Mouse (Mus musculus): Measurements from ENCODE around the gene Tmprss11e.

Tmprss11e gene

GRCm38 (mm10) chr5:86745715-86746114, at the start of gene Tmprss11e:
Gene Tmprss11e, minus strand, starts transcription at chr5:86745815.
- no peak for DNase-seq

DNA sequence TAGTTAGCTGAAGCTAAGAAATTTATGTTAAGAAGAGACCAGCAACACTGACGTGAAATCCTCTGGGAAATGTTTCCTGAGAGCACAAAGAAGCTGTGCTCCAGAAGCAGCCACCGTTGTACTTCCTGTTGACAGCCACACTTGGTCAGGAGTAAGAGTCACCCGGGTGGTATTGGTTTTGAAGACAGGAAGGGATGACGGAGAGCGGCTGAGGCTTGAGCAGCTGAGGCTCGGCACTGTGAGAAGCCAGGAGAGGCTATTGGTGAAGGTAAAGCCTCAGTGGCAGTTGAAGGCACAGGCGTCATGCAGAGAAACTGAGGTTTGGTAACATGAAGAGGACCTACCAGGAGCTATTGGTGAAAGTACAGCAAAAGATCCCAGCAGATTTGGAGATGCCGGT, 47.2 kb upstream of the Tmprss11e start:
- DNase-seq, result no peak

DNA sequence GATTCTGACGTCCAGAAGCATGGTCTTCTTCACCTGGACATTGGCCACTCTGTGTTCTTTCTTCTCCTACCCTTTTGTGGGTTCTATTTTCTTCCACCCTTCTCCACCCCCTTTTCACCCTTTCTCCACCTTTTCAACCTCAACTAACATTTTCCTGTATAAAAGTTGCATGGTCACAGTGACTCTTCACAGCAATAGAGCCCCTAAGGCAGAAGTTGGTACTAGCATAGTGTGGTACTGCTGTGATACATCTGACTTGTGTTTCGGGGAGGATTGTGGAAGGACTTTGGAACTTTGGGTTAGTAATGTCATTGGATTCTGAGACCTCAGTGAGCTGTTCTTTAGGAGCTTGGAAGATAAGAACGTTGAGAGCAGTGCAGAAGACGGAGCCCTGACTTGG, 46.6 kb upstream of the Tmprss11e start:
- no peak for DNase-seq

GRCm38 (mm10) chr5:86789954-86790353, 44.3 kb upstream of the Tmprss11e start:
- DNase-seq, result no peak

DNA sequence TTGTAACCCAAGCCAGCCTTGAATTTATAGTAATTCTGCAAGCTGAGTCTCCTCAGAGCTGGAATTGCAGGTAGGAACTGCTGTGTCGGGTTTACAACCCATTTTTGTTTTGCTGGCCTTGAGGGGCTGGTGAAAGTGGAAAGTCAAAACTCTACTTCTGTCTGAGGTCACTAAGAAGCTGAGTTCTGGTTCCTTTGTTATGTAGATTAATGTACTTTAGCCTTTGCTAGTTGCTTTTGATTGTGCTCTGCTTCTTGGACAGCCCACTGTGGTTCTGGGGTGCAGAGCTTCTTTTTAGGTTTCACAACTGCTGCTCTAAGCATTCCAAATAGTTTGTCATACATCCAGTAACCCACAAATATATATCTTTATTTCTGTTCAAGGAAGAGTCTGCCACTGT, 41.2 kb upstream of the Tmprss11e start:
- no peak for DNase-seq

- DNase-seq, result no peak
These were observed 38.6 kb upstream of the Tmprss11e start for GRCm38 (mm10) chr5:86784205-86784604.

- no peak for DNase-seq
These were observed 37.4 kb upstream of the Tmprss11e start for GRCm38 (mm10) chr5:86783059-86783458.

DNA sequence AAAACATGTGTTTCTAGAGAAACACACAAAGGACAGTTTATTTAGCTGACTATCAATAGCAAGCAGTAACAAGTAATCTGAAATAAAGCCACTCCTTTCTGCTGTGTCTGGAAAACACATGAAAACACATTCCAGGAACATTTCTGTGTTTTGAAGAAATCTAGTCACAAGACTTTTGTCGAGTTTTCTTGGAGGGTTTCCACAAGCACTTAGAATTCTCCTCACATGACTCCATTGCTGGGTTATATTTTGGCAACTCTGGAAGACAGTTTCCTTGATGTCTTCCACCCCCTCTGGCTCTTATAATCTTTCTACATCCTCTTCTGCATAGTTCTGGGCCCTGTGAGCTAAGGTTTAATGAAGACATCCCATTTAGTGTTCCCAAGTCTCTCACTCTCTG, 32.9 kb upstream of the Tmprss11e start:
- DNase-seq, result no peak

DNA sequence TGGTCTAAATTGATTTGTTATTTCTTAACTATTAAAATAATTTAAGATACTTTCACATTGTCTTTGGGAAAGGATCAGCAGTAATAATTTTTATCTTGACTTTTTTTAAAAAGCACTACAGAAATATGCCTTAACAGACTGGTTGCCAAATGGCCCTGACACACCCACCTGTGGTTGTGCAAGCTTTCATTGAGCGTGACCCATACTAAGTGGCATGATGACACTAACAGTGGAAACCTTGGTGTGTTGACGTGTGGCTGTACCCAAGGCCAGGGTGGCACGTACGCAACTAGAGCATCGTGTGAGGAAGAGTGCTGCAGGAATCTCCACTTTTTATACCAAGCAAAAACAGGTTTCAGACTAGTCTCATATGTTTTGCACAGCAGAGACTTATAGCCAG, 31.3 kb upstream of the Tmprss11e start:
- no peak for DNase-seq

DNA sequence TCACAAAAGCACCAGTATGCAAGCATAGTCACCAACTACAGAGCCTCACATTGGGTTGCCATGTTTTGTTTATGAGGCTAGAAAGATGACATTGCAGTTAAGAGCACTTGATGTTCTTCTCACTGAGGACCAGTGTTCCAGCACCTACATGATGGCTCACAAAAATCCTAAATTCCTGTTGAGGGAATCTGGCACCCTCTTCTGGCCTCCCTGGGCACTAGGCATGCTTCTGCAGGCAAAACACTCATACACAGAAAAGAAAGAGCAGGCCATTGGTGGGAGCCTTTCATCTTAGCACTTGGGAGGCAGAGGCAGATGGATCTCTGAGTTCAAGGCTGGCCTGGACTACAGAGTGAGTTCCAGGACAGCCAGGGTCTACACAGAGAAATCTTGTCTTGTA, 25.4 kb upstream of the Tmprss11e start:
- DNase-seq, result no peak

GRCm38 (mm10) chr5:86769015-86769658, 23.5 kb upstream of the Tmprss11e start:
- no peak for DNase-seq

DNA sequence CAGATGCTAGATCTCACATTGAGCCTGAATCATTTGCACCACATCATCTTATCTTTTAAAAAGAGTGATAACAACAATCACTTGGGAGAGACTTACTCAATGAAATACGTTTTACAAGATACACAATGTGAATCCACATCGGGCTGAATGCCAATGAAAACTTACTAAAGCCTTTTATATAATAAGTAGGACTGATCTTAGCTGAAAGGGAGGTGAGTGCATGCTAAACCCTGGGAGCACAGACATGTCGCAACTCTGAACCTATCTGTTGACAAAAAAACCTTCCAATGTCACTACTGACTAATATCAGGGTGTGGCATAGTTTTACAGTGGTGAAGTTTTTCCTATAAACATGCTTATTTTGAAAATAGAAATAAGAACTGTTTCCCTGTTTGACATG, 2.8 kb downstream of the Tmprss11e start:
- DNase-seq, result no peak

- no peak for DNase-seq
These were observed 4.5 kb downstream of the Tmprss11e start for GRCm38 (mm10) chr5:86741146-86741545.

DNA sequence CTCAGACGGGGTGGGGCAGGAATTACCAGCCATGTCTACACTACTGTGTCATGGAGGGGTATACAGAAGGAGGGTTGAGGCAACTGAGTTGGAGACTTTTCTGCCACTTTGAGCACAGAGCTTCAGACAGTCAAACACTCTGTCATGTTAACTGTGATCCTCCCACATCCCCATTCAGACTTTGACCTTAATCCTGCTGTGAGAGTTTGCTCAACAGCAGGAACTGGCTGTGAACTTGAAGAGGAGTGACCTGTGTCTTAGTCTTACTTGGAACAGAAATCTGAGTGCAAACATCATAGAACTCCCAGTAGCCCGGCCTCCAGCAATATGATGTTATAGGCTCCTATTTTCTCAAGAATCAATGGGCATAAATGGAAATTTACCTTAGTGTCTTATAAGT, 9.8 kb downstream of the Tmprss11e start:
- no peak for DNase-seq

- DNase-seq, result no peak
These were observed 15.0 kb downstream of the Tmprss11e start for GRCm38 (mm10) chr5:86730587-86730986.

- no peak for DNase-seq
These were observed 17.0 kb downstream of the Tmprss11e start for GRCm38 (mm10) chr5:86728574-86728973.

DNA sequence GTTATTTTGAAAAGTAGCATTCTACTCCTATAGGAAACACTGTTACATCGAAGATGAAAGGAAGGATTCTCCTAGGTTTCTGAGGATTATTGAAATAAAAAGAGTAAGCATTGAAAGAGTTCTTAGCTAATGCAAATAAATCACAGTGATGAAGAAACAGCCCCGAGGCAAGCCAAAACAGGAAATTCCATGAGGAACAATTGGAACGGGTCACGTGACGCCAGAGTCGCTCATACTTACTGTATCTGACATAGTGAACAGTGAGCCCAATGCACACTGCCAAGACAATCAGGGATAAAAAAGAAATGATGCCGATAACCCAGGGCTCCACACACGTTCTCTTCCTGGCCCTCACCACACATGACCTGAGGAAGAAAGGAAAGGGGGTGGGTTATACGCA, 18.6 kb downstream of the Tmprss11e start:
- DNase-seq, result no peak

- no peak for DNase-seq
These were observed 20.6 kb downstream of the Tmprss11e start for GRCm38 (mm10) chr5:86725021-86725420.

- no peak for DNase-seq
These were observed 22.7 kb downstream of the Tmprss11e start for GRCm38 (mm10) chr5:86722820-86723460.

DNA sequence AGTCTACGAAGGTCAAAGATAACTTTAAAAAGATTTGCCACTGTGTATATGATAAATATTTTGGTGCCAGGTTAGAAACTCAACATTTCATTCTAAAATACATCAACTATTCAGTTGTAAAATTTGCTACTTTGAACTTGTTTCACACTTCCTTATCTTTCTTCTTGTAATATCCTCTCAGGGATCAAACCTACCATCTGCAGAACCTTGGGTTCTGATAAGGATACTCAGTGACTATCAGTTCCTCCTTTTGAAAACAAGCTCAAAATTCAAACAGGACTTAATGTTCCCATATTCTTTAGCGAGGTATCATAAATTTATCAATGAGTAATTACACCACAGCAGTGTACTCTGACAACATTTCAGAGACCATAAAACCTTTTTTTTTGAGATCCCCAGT, 30.6 kb downstream of the Tmprss11e start:
- no peak for DNase-seq

- DNase-seq, result no peak
These were observed 40.7 kb downstream of the Tmprss11e start for GRCm38 (mm10) chr5:86704923-86705322.

GRCm38 (mm10) chr5:86684667-86685066, 60.9 kb downstream of the Tmprss11e start:
- peak; percentile 8 for DNase-seq

DNA sequence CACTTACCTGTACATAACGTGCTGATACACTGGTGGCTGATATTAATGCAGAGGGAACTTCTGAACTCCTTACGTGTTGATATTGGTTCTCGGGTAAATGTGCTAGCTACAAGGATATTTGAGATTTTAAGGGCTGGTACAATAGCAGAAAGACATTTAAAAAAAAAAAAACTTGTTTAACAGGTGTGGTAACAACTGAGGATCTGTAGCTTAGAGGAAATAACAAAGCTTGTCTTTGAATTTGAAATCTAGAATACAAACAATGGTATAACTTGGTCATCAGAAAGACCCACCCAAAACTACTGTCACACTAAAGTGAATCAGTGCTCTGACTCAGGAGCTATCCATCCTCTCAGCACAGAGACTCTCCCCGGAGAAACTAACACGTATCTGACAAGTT, 69.4 kb downstream of the Tmprss11e start, which contains the start of gene Tmprss11b:
Gene Tmprss11b, minus strand, starts transcription at position 101 of the 400 bp plus-strand sequence.
- no peak for DNase-seq
